Mouse (Mus musculus) heart, adult 18-20 months (tissue): ENCODE measurements around the gene Sec23a. TPM values are rescaled to one million over a fixed set of nuclear protein-coding genes. Genes with fewer than 3 reads are reported as not detected.
"Not testable (repeated sequence)": the region's sequence is repeated elsewhere in the genome, so short reads cannot be mapped to it uniquely, and the experiment has no call there.

Experiments
- DNase-seq, 2 experiments: peaks; one replicate each; pipeline ENCODE4 v3.0.0; 2021 to 2022; ENCODE audit warnings: mixed read lengths in 1 of 2
- long read RNA-seq, 2 experiments: library from polyadenylated mRNA; stranded (forward); transcript quantifications; one replicate each; pipeline ENCODE4 v2.0.0; 2021
- total RNA-seq, 2 experiments: library from RNA; stranded (reverse); gene quantifications; 2 replicates each; pipeline ENCODE4 v1.2.3; 2021

Gene Sec23a
- 10 to 100 TPM; 42.9 to 44.3 TPM for total RNA-seq
- long read RNA-seq, experiment 1, full-length matches to known transcripts, result 63 of 81 reads
- long read RNA-seq, experiment 1, partial matches to known transcripts, result 2 of 81 reads
- long read RNA-seq, experiment 1, other reads (novel, unspliced or antisense), result 16 of 81 reads
- long read RNA-seq, experiment 2, full-length matches to known transcripts, result 23 of 30 reads
- long read RNA-seq, experiment 2, partial matches to known transcripts, result 0 of 30 reads
- long read RNA-seq, experiment 2, other reads (novel, unspliced or antisense), result 7 of 30 reads

DNA sequence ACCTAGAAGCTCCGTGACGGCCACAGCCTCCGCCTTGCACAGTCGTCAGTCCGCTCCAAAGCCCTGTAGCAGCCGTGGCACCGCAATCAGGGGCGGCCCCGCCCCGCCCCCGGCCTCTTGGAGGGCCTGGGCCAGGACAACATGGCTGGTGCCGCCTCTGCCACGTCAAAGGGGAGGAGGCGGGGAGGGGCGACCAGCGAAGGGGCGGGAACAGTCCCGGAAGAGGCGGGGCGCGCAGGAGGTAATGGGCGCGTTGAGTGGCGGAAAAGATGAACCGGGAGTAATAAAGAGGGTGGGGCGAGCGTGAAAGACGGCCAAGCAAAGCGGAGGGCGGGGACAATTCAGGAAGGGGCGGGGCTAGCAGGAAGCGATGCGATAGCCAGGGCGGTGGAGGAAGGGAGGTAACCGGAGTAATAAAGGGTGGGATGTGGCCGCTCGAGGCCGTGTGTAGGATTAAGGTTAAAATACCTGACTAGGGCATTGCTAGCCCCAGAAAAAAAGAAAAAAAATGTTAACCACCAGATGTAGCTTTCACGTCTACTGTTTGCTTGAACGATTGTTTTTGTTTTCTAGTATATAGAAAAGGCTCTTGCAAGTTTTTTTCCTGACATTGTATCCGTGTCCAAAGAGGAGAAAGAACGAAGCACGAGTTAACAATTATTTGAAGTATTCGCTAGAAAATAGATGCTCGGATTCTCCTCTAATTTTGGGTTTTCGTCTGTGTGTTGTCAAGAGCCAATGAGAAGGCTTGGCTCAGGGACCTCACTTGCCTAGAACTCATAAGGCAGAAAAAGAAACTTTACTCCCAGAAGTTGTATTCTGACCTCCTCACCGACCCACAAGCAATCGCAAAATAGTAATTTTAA, at the start of gene Sec23a:
Gene Sec23a (minus strand): TSS at position 174 of the 866 bp plus-strand sequence.
- peak; percentile 99 for DNase-seq

DNA sequence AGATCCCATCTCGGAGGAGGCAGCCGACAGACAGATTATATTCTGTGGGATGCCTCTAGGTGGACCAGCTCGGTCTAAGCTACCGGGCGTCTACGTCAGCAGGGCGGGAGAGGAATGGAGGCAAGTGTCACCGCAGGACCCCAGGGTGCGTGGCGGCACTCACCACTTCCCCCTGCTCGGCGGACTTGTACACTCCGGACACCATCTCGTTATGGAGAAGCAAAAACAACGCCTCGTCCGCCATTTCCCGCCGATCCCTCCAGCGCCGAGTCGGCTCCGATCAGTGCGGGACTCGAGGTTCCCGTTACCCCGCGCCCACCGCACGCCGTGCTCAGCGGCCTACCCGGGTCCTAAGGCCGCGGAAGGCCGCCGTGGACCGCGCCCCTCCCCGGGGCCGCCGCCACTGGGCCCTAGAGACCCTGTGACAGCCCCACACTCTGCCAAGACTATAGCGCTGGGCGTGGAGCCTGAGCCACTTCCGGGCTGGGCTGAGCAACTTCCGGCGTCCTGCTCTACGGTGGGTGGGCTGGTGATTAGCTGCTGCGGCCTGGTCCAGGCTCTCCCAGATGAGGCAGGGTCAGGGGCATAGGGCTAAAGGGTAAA, 49.3 kb upstream of the Sec23a start, which contains the start of gene Trappc6b:
Gene Trappc6b (minus strand): TSS at position 480 of the 603 bp plus-strand sequence.
- DNase-seq, result peak; percentile 86 to 88

DNA sequence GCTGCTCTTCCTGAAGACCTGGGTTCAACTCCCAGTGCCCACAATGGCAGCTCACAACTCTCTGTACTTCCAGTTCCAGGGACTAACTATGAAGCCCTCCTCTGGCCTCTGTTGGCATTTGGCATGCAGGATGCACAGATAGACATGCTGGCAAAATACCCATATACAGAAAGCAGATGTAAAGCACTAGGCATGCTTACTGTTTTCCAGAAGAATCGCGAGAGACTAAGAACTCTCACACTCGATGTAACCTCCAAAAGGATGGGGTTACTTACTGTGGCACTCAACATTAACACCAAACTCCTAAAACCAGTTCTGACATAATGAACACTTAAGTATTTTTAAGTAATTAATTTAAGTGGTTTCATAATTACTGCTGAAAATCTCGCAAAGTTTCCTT, 48.5 kb upstream of the Sec23a start:
- DNase-seq, result no peak

DNA sequence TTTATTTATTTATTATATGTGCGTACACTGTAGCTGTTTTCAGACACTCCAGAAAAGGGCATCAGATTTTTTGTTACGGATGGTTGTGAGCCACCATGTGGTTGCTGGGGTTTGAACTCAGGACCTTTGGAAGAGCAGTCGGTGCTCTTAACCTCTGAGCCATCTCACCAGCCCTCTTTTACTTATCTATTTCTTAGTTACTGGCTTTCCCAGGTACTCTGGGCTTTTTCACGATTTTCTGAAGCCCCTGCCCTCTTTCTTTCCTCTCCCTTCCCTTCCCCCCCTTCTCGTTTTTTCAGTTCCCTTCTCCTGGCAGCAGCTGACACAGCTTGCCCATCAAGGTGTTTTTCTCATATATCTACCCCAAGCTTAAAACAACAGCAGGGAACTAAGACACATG, 46.4 kb upstream of the Sec23a start:
- not testable (repeated sequence) for DNase-seq

DNA sequence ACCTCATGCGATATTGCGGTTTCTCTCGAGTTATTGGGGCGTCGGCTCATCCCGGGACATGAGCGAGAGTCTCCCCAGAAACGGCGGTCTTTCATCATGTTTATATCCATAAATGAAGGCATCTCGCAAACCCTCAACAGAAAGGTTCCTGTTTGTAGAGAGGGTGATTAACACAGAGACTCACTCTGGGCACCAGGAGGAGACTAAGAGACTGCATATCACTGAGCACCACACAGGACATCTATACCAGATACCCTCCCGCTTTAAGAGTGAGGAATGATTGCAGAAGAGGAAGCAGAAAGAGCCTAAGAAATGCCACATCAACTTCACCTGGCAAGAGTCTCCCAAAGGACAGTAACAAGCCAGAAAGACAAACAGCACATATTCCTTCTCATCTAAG, 44.4 kb upstream of the Sec23a start:
- no peak for DNase-seq

DNA sequence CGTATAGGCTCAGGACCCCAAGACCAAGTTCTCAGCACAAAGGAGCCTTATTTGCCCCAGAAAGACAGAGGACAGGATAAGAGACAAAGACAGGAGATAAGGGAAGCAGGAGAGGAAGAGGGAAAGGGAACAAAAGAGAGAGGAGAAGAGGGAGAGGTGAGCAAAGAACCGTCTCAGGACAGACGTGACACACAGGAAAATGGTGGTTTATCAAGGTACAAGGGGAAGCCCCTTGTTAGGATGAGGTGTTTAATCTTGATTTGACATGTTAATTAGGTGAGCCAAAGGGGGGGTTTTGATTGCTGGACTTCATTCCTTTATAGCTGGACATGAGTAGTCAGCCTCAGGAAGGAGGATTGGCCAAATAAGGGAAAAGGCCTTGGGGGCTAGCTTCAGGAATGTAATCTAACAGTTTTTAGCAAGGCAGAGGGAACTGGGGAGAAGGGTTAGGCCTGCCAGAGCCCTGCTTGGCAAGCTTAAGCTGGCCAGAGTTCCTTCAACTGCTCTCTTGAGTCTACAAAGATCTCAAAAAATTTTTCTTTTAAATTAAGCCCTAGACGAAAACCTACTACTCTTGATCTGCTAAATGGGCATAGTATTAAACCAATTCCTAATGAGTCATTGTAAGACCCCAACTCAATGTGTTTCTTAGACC, 43.5 kb upstream of the Sec23a start:
- DNase-seq, result no peak

DNA sequence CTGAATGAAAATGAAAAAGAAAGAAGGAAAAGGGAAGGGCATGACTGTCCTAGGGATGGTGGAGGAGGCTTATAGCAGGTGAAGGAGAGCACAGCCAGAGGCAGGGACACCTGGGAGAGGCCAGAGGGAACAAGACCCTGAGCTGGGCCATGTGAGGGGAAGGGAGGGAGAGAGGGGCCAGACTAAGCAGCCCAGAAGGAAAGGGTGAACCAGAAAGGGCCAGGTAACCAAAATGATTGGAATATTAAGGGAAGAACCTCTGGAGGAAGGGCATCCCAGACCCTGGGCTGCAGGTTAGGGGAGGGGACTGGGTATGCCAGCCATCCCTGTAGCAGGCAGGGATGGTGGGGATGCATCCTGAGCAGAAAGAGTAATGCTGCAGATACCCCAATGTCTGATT, 42.2 kb upstream of the Sec23a start:
- DNase-seq, result no peak

DNA sequence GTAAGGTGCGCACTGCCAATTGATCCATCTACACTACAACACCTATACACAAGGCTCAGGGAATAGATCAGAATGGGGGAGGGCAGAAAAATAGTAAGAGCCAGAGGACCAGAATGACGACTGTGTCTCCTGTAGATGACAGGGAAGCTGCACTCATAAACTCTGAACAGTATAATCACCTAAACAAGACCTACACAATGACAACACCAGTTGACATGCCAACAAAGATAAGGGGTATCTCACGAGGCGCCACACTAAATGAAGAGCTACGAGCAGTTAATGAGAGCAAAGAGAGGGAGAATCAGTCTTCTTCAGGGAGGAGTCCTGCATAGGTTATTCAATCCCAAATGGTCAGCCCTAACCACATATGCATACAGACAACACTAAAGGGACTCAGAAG, 41.3 kb upstream of the Sec23a start:
- no peak for DNase-seq

DNA sequence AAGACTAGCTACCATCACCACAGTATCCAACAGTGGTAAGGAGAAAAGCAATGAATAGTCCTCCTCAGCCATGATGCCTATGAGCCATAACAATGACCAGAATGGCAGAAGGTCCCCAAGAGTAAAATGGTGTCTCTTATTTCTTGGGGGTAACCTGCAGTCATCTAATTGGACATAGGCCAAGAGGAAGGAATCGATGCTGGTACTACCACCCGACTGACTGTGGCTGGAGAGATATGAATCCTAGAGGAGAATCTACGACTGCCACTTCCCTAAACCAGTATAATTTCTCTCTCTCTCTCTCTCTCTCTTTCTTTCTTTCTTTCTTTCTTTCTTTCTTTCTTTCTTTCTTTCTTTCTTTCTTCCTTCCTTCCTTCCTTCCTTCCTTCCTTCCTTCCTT, 40.7 kb upstream of the Sec23a start:
- DNase-seq, result no peak

DNA sequence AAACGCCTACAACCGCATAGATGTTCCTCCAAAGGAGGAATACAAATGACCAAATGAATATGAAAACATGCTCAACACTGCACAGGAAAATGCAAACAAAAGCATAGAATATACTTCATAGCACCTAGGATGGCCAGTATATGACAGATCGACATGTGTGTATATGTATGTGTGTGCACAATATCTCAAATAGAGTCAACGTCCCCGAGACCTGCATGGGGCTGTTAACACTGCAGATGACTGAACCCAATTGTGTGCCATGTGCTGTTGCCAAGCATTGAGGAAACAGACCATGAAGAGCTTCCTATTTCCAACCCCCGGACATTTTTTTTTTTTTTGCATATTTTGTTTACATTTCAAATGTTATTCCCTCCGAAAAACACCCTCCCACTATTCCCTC, 29.0 kb upstream of the Sec23a start:
- no peak for DNase-seq

DNA sequence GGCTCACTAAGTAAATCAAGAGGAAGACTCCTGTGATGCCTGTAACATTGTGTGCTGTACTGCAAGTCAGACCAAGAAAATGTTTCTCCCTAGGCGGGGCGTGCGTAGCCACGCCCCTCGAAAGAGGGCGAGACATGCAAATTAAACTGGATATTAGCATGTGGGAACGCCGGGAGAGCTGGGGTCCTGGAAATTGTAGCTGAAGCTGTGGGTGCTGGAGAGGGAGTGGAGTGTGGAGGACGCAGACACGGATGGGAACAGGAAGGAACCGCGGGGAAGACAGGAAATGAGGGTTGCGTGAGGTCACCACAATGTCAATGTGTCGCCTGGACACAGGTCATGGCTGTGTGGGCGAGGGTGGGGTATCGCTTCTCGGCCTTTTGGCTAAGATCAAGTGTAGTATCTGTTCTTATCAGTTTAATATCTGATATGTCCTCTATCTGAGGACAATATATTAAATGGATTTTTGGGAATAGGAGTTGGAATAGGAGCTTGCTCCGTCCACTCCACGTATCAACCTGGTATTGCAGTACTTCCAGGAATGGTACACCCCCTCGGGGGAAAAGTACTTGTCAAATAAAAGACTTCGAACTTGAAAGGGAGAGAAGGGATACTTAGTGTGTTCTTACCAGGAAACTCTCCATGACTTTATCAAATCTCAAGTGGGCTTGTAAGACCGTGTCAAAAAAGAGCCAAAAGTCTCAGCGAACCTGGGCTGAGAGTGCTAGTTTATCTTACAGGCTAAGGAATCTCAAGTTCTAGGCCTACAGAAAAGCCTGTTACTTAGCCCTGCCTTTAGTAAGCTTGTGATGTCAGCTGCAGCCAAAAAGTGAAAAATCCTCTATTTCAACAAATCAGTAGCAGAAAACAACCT, 28.4 kb upstream of the Sec23a start:
- DNase-seq, result peak; percentile 25 to 31

DNA sequence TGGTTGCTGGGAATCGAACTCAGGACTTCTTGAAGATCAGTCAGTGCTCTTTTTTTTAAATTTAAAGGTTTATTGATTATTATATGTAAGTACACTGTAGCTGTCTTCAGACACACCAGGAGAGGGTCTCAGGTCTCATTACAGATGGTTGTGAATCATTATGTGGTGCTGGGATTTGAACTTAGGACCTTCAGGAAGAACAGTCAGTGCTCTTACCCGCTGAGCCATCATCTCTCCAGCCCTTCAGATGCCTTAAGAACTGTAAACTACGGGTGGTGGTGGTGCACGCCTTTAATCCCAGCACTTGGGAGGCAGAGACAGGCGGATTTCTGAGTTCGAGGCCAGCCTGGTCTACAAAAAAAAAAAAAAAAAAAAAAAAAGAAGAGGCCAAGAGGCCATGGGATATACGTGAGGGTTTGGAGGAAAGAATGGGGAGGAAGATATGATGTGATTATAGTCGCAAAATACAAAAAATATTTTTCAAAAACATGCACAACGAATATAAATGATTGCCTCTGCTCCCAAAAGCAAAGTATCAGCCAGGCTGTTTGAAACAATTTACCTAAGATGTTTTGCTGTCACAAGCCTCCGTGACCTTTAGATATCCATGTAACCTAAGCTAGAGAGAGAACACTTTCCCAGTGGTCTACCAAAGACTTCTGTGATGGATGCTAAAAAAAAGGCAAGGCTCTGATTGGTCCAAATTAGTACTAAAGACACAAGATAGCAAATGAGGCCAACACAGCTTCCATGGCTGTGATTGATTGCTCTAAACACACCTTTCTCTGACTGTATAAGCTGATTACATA, 27.5 kb upstream of the Sec23a start:
- DNase-seq, result no peak

DNA sequence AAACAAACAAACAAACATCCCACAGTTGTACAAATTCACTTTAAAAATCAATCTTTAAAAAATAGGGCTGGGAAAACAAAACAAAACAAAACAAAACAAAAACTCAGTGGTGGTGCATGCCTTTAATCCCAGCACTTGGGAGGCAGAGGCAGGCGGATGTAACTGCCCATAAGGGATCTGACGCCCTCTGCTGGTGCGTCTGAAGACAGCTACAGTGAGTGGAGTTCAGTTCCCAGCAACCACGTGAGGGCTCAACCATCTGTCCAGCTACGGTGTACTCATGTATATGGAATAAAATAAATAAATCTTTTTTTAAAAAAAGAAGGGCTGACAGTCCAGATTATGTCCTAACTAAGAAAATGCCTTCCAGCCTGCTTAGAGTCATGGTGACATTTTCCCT, 20.3 kb upstream of the Sec23a start:
- no peak for DNase-seq

DNA sequence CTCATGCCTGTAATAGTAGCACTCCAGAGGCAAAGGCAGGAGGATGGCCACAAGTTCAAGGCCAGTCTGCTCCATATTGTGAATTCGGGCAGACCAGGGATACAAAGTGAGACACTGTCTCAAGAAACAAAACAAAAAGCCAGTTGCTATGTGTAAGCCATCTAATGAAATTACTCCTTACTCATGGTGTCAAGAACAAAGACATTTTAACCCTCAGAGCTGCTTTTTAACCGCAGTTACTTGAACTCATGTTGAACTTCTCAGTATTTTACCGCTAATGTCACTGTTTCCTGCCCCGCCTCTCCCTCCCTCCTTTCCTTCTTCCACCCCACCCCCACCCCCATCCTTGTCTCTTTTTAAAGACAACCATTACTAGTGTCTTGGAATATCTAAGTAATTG, 9.5 kb upstream of the Sec23a start:
- DNase-seq, result no peak

DNA sequence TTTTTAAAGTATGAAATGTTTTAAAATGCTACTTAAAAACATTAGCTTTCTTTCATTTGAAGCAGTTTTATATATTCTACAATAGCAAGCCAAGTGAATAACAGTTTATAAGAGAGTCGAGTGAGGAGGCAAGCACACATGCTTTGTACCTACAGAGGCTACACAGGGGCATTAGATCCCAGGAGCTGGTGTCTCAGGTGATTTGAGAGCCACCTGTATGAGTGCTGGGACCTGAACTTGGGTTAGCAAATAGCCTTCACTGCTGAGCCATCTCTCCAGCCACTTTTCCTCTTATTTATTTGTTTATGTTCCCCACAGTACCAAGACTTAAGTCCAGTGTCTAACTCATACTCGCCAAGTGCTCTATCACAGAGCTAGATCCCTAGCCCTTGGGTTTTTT, 8.1 kb upstream of the Sec23a start:
- no peak for DNase-seq

DNA sequence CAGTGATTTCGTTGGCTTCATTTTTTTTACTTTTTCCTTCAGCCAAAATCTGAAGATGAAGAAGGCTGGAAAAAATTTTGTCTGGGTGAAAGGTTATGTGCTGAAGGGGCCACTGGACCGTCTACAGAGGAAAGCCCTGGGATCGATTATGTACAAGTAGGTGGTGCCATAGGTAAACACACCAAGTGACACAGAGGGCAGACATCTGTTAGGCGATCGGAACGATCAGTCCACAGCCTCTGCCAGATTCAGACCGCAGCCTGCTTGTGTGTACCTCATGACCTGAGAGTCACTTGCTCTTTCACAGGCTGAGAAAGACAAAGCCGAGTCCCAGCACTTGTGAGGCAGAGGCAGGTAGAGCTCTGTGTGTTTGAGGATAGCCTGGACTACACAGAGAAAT, 6.2 kb upstream of the Sec23a start:
- no peak for DNase-seq

DNA sequence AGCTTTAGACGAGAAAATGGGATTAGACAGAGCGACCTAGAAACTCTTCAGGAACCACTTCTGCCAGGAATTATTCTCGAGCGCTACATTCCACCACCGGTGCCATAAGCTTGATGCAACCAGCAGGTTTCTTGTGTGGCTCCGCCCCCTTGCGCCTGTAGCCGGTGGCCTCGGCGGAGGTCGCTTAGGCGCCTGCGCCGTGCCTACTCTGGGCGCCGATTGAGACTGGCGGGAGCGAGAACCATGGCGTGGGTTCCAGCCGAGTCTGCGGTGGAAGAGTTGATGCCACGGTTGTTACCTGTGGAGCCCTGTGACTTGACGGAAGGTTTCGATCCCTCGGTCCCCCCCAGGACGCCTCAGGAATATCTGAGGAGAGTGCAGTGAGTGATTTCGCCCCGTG, 1.4 kb upstream of the Sec23a start, which contains the start of gene Gemin2:
Gene Gemin2 (plus strand): TSS at position 160 of the 400 bp plus-strand sequence.
- peak; percentile 92 to 95 for DNase-seq

DNA sequence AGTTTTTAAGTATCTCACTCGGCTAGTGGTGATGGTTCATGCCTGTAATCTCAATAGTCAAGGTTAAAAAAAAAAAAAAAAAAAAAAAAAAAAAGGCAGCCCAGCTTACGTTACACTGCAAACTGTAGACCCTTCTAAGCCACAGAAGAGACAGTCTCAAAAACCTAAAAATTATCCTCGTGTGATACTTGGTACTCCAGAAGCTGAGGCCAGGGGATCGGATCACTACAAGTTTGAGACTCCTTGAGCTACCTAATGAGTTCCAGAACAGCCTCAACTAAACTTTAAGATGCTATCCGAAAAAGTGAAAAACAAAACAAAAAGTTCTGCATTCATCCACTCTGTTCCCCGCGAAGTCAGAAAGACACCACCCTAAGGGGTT, 884 bp upstream of the Sec23a start:
- DNase-seq, result no peak

DNA sequence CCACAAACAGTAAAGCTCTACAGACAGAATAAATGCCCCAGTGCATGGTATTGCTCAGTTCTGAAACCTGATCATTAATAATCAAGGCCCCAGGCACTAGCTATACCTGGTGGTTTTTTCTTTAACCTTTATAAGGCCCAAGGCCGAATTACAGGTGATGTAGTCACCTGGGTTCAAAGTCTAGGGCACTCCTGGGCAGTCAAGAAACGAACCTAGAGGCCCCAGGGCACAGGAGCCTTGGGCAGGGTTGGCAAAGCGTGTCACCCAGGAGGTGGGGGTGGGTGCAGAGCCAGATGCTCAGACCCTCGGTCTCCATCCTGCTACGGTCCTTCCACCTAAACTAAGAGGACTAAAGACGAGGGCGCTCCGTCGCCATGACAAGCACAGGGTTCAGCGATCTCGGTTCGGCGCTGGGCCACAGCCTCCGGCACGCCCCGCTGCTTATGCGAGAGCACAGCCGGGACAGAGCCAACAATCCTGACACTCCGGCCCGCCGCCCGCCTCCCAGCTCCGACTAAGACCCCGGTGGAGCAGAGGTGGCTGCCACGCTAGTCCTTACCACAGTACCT, 458 bp downstream of the Sec23a start:
- no peak for DNase-seq

DNA sequence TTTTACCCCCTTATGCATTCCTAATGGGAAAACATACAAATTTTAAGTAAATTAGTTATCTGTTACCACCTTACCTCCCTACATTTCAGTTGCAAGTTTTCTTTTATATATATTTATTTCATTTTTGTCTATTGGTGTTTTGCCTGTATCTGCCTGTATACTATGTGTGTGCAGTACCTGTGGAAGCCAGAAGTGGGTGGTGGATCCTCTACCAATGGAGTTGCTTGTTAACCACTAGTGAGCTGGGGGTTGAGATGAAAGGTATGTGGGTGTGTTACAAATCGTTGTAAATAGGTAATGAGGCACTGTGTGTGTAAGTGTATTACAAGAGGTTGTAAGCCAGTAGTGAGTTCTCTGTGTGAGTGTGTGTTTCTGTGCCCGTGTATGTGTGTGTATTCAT, 1.3 kb downstream of the Sec23a start:
- no peak for DNase-seq
